Mouse (Mus musculus) liver, embryonic 14.5 days (tissue): ENCODE measurements around the gene Smim4.

ENCODE experiments used
- CTCF ChIP-seq: IDR thresholded peaks from 2 replicates; pipeline ENCODE4 v1.5.1; 2016; ENCODE audit warnings: antibody characterized with exemption, low read depth, control low read depth
- EP300 ChIP-seq: IDR thresholded peaks from 2 replicates; pipeline ENCODE4 v1.6.1; 2016; ENCODE audit warnings: antibody characterized with exemption, low read depth

- no peak for TF ChIP-seq EP300
- no peak for TF ChIP-seq CTCF
Measured at GRCm38 (mm10) chr14:31165991-31166630, 37.4 kb upstream of the Smim4 start.
